Mouse (Mus musculus): ENCODE measurements at regions not wholly inside any gene's neighbourhood (a gene's known extent, or its start where the extent isn't known, plus 50 kb on each side); places are given as distances from the start of the nearest gene placed in this dataset.

DNA sequence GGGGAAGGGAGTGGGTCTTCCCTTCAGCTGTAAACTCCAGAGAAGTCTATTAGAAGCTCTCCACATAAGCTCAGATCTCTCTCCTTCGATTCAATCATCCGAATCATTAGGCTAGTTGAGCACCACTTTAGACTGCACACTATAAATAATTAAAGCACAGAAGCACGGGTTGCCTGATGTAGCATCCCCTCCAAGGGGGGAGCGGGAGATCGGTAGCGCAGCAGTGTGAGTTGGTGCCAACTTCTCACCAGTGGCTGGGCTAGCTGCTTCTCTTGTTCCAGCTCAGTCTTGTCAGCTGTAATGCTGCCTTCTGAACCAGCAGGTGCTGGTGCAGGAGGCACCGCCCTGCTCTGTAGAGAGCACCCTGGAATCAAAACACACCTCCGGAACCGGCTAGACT, 78.6 kb downstream of the A830031A19Rik start:
- no peak overlapping the region for H3K4me3 ChIP-seq
- 85% methylated on average over 9 of the region's 9 CpGs for WGBS
- H3K4me2 ChIP-seq (replicated peaks): no peak overlapping the region
- no peaks in the 10 kb centered on the region for H3K4me1 ChIP-seq
- no peak overlapping the region for H3K27ac ChIP-seq
- no peak overlapping the region for H3K9ac ChIP-seq
- no peak for ATAC-seq (ENCODE audit: low FRiP score, low read depth)
- H3K36me3 ChIP-seq: no peaks in the 10 kb centered on the region
- H3K27me3 ChIP-seq (replicated peaks): no peaks in the 10 kb centered on the region
- no peaks in the 10 kb centered on the region for H3K9me3 ChIP-seq

DNA sequence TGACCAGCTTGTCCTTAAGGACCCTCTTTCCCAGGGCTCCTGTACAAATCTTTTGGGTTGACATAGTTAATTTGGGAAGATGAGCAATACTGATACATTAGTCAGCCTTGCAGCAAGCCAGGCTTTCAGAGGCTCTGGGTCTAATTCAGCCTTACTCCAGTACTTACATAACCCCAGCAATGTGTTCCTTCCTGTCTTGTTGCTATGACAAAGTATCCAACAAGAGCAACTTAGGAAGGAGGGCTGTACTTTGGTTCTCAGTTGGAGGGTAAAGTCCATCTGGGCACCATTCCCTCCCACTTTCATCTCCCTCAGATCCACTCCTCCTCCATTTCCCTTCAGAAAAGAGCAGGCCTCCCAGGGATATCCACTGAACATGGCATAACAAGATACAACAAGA, 80.7 kb downstream of the A830031A19Rik start:
- no peak overlapping the region for H3K4me2 ChIP-seq (replicated peaks)

DNA sequence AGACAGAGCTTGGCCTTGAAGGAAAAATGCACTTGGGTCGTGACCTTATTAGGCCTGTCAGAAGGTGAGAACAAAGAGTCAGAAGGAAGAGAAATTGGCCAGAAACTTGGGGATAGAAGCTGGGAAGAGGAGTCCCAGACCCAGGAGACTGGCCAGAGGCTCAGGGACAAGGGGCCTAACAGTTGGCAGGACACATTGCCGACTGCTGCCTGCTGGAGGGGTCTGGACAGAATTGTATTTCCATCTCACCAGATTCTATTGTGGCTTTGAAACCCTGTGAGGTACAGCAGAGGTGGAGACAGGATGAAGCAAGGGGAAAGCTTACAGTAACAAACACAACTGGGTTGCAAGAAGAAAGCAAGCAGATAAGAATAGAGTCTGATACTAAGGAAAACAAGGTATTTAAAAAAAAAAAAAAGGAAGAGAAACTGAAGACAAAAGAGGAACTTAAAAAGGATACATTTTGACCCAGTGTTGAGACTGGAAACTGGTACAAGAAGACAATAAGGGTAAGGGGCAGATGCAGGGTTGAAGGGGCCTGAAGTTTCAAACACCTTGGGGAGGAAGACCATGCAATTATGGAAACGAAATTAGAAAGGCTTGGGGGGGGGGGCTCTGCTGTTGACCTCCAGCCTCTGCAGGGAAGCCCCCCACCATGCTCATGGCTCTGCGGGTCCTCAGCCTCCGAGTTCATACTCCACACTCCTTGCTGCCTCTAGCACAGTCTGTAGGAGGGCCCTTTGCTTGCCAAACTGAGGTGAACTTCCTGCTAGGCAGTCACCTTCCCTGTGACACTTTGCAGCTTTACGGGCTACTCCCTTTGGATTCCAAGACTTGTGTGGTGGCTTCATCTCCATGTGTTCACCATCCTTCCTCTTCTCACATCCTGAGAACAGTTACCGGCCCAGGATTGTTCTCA, 87.1 kb downstream of the A830031A19Rik start:
- no peak overlapping the region for H3K4me3 ChIP-seq
- no peaks in the 10 kb centered on the region for H3K36me3 ChIP-seq
- 71% methylated on average over 7 of the region's 7 CpGs for WGBS
- no peaks in the 10 kb centered on the region for H3K9me3 ChIP-seq
- H3K27ac ChIP-seq: no peak overlapping the region
- no peaks in the 10 kb centered on the region for H3K4me1 ChIP-seq
- no peak overlapping the region for H3K9ac ChIP-seq
- no peak for ATAC-seq (ENCODE audit: low FRiP score, low read depth)
- H3K27me3 ChIP-seq (replicated peaks): no peaks in the 10 kb centered on the region
- H3K4me2 ChIP-seq (replicated peaks): no peak overlapping the region

More for the DNA sequence above, 80.7 kb downstream of the A830031A19Rik start:
- Histone ChIP-seq H3K27me3 (replicated peaks) (no peaks in the 10 kb centered on the region), H3K9ac (no peak overlapping the region), H3K27ac (no peak overlapping the region), H3K36me3 (no peaks in the 10 kb centered on the region), H3K9me3 (no peaks in the 10 kb centered on the region), H3K4me3 (no peak overlapping the region), H3K4me1 (no peaks in the 10 kb centered on the region)
- ATAC-seq (ENCODE audit: low FRiP score, low read depth): no peak

DNA sequence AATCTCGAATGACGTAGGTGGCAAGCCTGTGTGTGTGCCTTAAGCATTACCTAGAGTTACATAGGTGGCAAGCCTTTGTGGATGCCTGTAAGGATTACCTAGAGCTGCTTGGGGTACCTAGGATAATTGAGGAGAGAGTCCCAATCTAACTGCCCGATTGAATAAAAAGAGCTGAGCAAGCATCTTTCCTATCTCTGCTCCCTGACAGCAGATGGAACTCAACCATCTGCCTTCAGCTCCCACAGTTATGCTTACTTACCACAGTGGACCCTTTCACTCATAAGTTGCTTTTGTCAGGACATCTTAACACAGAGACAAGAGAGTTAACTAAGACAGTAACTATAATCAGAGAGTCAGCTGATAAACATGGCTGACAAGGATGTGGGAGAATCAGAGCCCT, 89.6 kb downstream of the A830031A19Rik start:
- WGBS: 97% methylated on average over 3 of the region's 3 CpGs
- H3K4me3 ChIP-seq: no peak overlapping the region
- H3K4me1 ChIP-seq: no peaks in the 10 kb centered on the region
- H3K9ac ChIP-seq: no peak overlapping the region
- no peak overlapping the region for H3K4me2 ChIP-seq (replicated peaks)
- ATAC-seq (ENCODE audit: low FRiP score, low read depth): no peak
- no peaks in the 10 kb centered on the region for H3K36me3 ChIP-seq
- no peak overlapping the region for H3K27ac ChIP-seq
- no peaks in the 10 kb centered on the region for H3K9me3 ChIP-seq
- H3K27me3 ChIP-seq (replicated peaks): no peaks in the 10 kb centered on the region

- H3K4me1 ChIP-seq: no peaks in the 10 kb centered on the region
- H3K36me3 ChIP-seq: no peaks in the 10 kb centered on the region
- no peak overlapping the region for H3K27ac ChIP-seq
- H3K9ac ChIP-seq: no peak overlapping the region
- no peak overlapping the region for H3K4me3 ChIP-seq
- WGBS: 8% methylated on average over 5 of the region's 5 CpGs
- no peaks in the 10 kb centered on the region for H3K9me3 ChIP-seq
- peak; percentile 68; the same call in 1 of the 2 replicates for ATAC-seq (ENCODE audit: low FRiP score, low read depth)
- H3K4me2 ChIP-seq (replicated peaks): no peak overlapping the region
- H3K27me3 ChIP-seq (replicated peaks): no peaks in the 10 kb centered on the region
Observed at GRCm38 (mm10) chr11:23979332-23979731, 84.3 kb upstream of the Papolg start.

GRCm38 (mm10) chr11:23978300-23978699, 83.2 kb upstream of the Papolg start:
- Histone ChIP-seq H3K27me3 (replicated peaks) (no peaks in the 10 kb centered on the region), H3K4me2 (replicated peaks) (no peak overlapping the region), H3K9ac (no peak overlapping the region), H3K4me1 (no peaks in the 10 kb centered on the region), H3K9me3 (no peaks in the 10 kb centered on the region), H3K27ac (no peak overlapping the region), H3K36me3 (no peaks in the 10 kb centered on the region), H3K4me3 (no peak overlapping the region)
- whole genome bisulfite sequencing: 74% methylated on average over 5 of the region's 5 CpGs
- ATAC-seq (ENCODE audit: low FRiP score, low read depth): no peak

GRCm38 (mm10) chr11:23977096-23977495, 82.0 kb upstream of the Papolg start:
- Histone ChIP-seq H3K4me2 (replicated peaks) (no peak overlapping the region), H3K36me3 (no peaks in the 10 kb centered on the region), H3K4me1 (no peaks in the 10 kb centered on the region), H3K9me3 (no peaks in the 10 kb centered on the region), H3K27me3 (replicated peaks) (no peaks in the 10 kb centered on the region), H3K9ac (no peak overlapping the region), H3K27ac (no peak overlapping the region), H3K4me3 (no peak overlapping the region)
- ATAC-seq (ENCODE audit: low FRiP score, low read depth): no peak
- 88% methylated on average over 8 of the region's 8 CpGs for WGBS

DNA sequence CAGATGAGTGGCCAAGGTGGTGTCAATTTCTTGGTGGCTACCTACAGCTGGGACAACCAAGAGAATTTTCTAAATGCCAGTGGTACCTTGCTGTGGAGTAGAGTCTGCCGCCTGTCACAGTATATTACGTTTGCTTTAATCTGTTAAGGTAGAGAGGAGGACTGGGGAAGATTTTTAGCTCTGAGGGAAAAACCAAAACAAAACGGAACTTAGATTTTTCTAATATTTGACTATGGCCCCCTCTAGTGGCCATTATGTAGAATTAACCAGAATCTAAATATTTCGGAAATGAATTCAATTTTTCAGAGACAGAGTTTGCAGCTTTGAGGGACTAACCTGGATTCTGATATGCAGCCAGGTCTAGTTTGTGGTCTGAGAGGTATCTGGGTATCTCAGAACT, 59.3 kb upstream of the Papolg start:
- ATAC-seq (ENCODE audit: low FRiP score, low read depth): no peak
- Histone ChIP-seq H3K36me3 (no peaks in the 10 kb centered on the region), H3K9ac (no peak overlapping the region), H3K4me3 (no peak overlapping the region), H3K4me2 (replicated peaks) (peak overlapping the region; percentile 32; the same call in 1 of the 2 replicates), H3K4me1 (no peaks in the 10 kb centered on the region), H3K27me3 (replicated peaks) (no peaks in the 10 kb centered on the region), H3K27ac (no peak overlapping the region), H3K9me3 (no peaks in the 10 kb centered on the region)
- 5% methylated on average over 4 of the region's 4 CpGs for WGBS

DNA sequence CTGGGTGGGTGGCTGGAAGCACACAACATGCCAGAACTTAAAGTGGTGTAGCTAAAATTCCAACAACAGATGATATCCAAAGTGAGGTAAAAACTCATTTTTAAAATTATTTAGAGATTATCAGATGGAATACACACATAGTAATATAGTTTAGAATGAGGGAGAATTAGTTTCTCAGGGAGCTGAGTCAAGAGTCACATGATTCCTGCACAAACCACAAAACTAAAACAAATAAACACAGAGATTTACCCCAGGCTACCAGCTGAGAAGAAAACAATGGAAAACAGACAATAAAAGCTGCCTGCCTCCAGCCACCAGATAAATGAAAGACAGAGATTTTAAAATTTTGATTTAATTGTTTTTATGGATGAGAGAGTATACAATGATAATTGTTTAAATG, 50.9 kb upstream of the Papolg start:
- Histone ChIP-seq H3K9ac (no peak overlapping the region), H3K4me1 (no peaks in the 10 kb centered on the region), H3K4me2 (replicated peaks) (no peak overlapping the region), H3K36me3 (no peaks in the 10 kb centered on the region), H3K27ac (no peak overlapping the region), H3K27me3 (replicated peaks) (no peaks in the 10 kb centered on the region), H3K4me3 (no peak overlapping the region), H3K9me3 (no peaks in the 10 kb centered on the region)
- no peak for ATAC-seq (ENCODE audit: low FRiP score, low read depth)
